Mouse (Mus musculus) limb, embryonic 15.5 days (tissue): ENCODE results near the gene Sprr2j-ps. TPM values are rescaled to one million over a fixed set of nuclear protein-coding genes. Genes with fewer than 3 reads are reported as not detected.

Experiments
- ATAC-seq: fragments of 200-750 bp; cut with Nextera tagmentation; 2 replicates; pipeline ENCODE4 v1.8.0; 2017; ENCODE audit warnings: low read depth, moderate TSS enrichment; ENCODE audit not compliant: insufficient number of reproducible peaks, low FRiP score, low TSS enrichment
- H3K27ac ChIP-seq: fragments of 300-500 bp; sonication (generic); 2 replicates; pipeline ENCODE4 v1.5.1; 2015; ENCODE audit warnings: moderate library complexity, mild to moderate bottlenecking, inconsistent platforms
- H3K27me3 ChIP-seq: fragments of 300-500 bp; sonication (generic); 2 replicates; pipeline ENCODE4 v1.6.1; 2015; ENCODE audit warnings: inconsistent platforms
- H3K36me3 ChIP-seq: fragments of 300-500 bp; sonication (generic); 2 replicates; pipeline ENCODE4 v1.6.1; 2015; ENCODE audit warnings: inconsistent platforms
- H3K4me1 ChIP-seq: fragments of 300-500 bp; sonication (generic); 2 replicates; pipeline ENCODE4 v1.6.1; 2015; ENCODE audit warnings: inconsistent platforms
- H3K4me2 ChIP-seq: fragments of 300-500 bp; sonication (generic); 2 replicates; pipeline ENCODE4 v1.6.1; 2015; ENCODE audit warnings: mild to moderate bottlenecking, inconsistent platforms
- H3K4me3 ChIP-seq: fragments of 300-500 bp; sonication (generic); 2 replicates; pipeline ENCODE4 v1.5.1; 2015; ENCODE audit warnings: mild to moderate bottlenecking, inconsistent platforms
- H3K9ac ChIP-seq: fragments of 300-500 bp; sonication (generic); 2 replicates; pipeline ENCODE4 v1.6.1; 2015; ENCODE audit warnings: inconsistent platforms
- H3K9me3 ChIP-seq: fragments of 300-500 bp; sonication (generic); 2 replicates; pipeline ENCODE4 v1.6.1; 2016; ENCODE audit warnings: inconsistent platforms
- WGBS: fragments of 180-500 bp; shearing (Covaris S2); methylation state at CpG from one replicate; pipeline ENCODE4 v1.1.7; 2015; 5-methylcytosine and 5-hydroxymethylcytosine counted together
- polyA plus RNA-seq: library from polyadenylated mRNA; unstranded; fragments of >200 nt; fragmentation: Nextera tagmentation; extraction: Ambion mirVana; gene quantifications from 2 replicates; pipeline ENCODE4 v1.2.1, GENCODE M21; 2015

Sprr2j-ps gene
- polyA plus RNA-seq, result 0.46 TPM in 1 of 2 replicates, not detected in the other

DNA sequence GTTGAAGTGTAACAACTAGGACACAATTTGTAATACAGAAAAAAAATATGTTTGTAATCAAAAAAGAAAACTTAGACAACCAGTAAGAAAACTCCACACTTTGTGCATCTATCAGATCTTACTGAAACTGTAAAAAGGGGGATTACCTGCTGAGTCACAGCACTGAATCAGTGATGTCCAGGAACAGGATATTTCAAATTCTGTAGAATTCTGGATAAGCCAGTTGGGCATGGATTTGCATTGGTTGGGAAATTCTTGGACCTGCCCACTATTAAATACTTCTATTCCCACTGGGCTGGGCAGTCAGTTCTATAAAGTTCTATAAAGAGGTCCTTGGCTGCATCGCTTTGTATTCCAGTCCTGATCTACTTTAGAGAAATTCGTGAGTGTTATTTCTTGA lies at the start of gene Sprr2j-ps:
TSS of gene Sprr2j-ps (plus strand) at position 301 of the 400 bp plus-strand sequence.
- no peak within 1 kb of the TSS for H3K9ac ChIP-seq
- no peaks in the 10 kb centered on the region for H3K9me3 ChIP-seq
- no peak within 1 kb of the TSS for H3K27ac ChIP-seq
- no peaks in the 10 kb centered on the region for H3K27me3 ChIP-seq
- 82% methylated on average over 2 of the region's 2 CpGs for WGBS
- no peaks in the 10 kb centered on the region for H3K36me3 ChIP-seq
- H3K4me3 ChIP-seq, result no peak within 1 kb of the TSS
- no peak for ATAC-seq
- no peak within 1 kb of the TSS for H3K4me2 ChIP-seq
- no peaks in the 10 kb centered on the region for H3K4me1 ChIP-seq

DNA sequence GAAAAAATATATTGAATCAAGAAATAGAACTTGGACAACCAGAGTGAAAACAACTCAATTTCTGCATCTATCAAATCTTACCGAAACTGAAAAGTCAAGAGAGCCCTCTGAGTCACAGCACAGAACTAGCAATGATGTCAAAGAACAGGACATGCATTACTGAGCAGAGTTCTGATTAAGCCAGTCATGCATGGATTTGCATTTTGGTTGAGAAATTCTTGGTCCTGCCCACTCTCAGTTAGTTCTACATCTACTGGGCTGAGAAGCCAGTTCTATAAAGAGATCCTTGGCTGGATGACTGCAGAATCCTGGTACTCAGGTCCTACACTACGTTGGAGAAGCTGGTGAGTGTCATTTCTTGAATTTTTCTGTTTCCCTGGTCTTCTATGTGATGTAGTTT lies 44.3 kb upstream of the Sprr2j-ps start:
- H3K4me2 ChIP-seq, result no peak overlapping the region
- no peak overlapping the region for H3K9ac ChIP-seq
- H3K4me3 ChIP-seq, result no peak overlapping the region
- no peaks in the 10 kb centered on the region for H3K4me1 ChIP-seq
- H3K27me3 ChIP-seq, result no peaks in the 10 kb centered on the region
- no peaks in the 10 kb centered on the region for H3K36me3 ChIP-seq
- H3K9me3 ChIP-seq, result no peaks in the 10 kb centered on the region
- WGBS, result 64% methylated on average over 2 of the region's 2 CpGs
- no peak overlapping the region for H3K27ac ChIP-seq
- no peak for ATAC-seq

DNA sequence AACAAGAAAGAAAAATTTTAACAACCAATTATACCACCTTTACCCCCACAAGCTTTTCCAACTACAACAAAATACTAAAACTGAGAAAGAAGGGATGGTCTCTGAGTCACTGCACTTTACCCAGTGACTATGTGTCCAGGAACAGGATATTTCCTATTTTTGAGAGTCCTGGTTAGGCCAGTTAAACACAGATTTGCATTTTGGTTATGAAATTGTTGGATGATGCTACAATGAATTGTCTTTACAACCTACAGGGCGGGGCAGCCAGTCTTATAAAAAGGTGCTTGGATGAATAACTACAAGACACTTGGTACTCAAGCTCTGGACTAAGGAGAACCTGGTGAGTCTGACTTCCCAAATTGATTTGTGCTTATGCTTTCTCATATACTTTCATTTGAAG lies 32.5 kb upstream of the Sprr2j-ps start, which contains the start of gene Sprr2h:
TSS of gene Sprr2h (plus strand) at position 301 of the 400 bp plus-strand sequence.
- Histone ChIP-seq H3K4me3 (no peak within 1 kb of the TSS), H3K4me1 (no peaks in the 10 kb centered on the region), H3K27ac (no peak within 1 kb of the TSS), H3K36me3 (no peaks in the 10 kb centered on the region), H3K9ac (no peak within 1 kb of the TSS), H3K27me3 (no peaks in the 10 kb centered on the region), H3K9me3 (no peaks in the 10 kb centered on the region), H3K4me2 (no peak within 1 kb of the TSS)
- no peak for ATAC-seq
- WGBS, result 79% methylated on average over 1 of the region's 1 CpGs

- no peak for ATAC-seq
- Histone ChIP-seq H3K27ac (no peak overlapping the region), H3K9ac (no peak overlapping the region), H3K9me3 (no peaks in the 10 kb centered on the region), H3K4me2 (no peak overlapping the region), H3K27me3 (no peaks in the 10 kb centered on the region), H3K36me3 (no peaks in the 10 kb centered on the region), H3K4me1 (no peaks in the 10 kb centered on the region), H3K4me3 (no peak overlapping the region)
- WGBS, result 43% methylated on average over 1 of the region's 1 CpGs
These were observed 23.6 kb upstream of the Sprr2j-ps start for GRCm38 (mm10) chr3:92394301-92394700.

DNA sequence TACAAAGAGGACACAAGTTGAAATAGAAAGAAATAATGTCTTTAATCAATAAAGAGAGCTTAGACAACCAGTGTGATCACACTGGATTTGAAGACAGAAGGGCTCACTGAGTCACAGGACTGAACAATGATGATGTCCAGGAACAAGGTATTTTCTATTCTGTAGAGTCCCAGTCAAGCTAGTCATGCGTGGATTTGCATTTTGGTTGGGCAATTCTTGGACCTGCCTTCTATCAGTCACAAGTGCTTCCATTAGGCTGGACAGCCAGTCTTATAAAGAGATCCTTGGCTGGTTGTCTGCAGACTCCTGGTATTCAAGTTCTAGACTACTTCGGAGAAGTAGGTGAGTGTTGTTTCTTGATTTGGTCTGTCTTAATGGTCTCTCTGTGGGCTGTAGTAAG lies 10.2 kb upstream of the Sprr2j-ps start, which contains the start of gene Sprr2i:
TSS of gene Sprr2i (plus strand) at position 301 of the 400 bp plus-strand sequence.
- no peak for ATAC-seq
- Histone ChIP-seq H3K9me3 (no peaks in the 10 kb centered on the region), H3K4me3 (no peak within 1 kb of the TSS), H3K9ac (no peak within 1 kb of the TSS), H3K4me2 (no peak within 1 kb of the TSS), H3K36me3 (no peaks in the 10 kb centered on the region), H3K27ac (no peak within 1 kb of the TSS), H3K27me3 (no peaks in the 10 kb centered on the region), H3K4me1 (no peaks in the 10 kb centered on the region)
- WGBS, result 96% methylated on average over 2 of the region's 2 CpGs

- 89% methylated on average over 6 of the region's 6 CpGs for whole genome bisulfite sequencing
- no peak within 1 kb of the TSS for H3K27ac ChIP-seq
- no peak for ATAC-seq
These were observed 11.4 kb downstream of the Sprr2j-ps start, which contains the start of gene Gm9774 for GRCm38 (mm10) chr3:92429323-92429722. TSS of gene Gm9774 (minus strand) at chr3:92429423.

DNA sequence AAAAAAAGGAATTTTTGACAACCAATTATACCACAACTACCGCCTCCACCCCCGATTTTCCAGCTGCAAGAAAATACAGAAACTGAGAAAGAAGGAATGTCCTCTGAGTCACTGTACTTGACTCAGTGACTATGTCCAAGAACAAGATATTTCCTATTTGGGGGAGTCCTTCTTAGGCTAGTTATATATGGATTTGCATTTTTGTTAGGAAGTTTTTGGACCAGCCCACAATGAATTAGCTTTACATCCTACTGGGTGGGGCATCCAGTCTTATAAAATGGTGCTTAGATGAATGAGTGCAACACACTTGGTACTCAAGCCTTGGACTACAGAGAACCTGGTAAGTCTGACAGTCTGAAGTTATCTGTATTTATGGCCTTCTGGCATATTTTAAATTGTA lies 14.4 kb downstream of the Sprr2j-ps start, which contains the start of gene Sprr2k:
TSS of gene Sprr2k (plus strand) at position 301 of the 400 bp plus-strand sequence.
- WGBS, result 76% methylated on average over 2 of the region's 2 CpGs
- Histone ChIP-seq H3K4me2 (no peak within 1 kb of the TSS), H3K9ac (no peak within 1 kb of the TSS), H3K27ac (no peak within 1 kb of the TSS), H3K4me1 (no peaks in the 10 kb centered on the region), H3K4me3 (no peak within 1 kb of the TSS), H3K27me3 (no peaks in the 10 kb centered on the region), H3K36me3 (no peaks in the 10 kb centered on the region), H3K9me3 (no peaks in the 10 kb centered on the region)
- no peak for ATAC-seq

More at GRCm38 (mm10) chr3:92429323-92429722, 11.4 kb downstream of the Sprr2j-ps start, which contains the start of gene Gm9774:
- Histone ChIP-seq H3K27me3 (no peaks in the 10 kb centered on the region), H3K9ac (no peak within 1 kb of the TSS), H3K4me3 (no peak within 1 kb of the TSS), H3K4me2 (no peak within 1 kb of the TSS), H3K4me1 (no peaks in the 10 kb centered on the region), H3K9me3 (no peaks in the 10 kb centered on the region), H3K36me3 (no peaks in the 10 kb centered on the region)

DNA sequence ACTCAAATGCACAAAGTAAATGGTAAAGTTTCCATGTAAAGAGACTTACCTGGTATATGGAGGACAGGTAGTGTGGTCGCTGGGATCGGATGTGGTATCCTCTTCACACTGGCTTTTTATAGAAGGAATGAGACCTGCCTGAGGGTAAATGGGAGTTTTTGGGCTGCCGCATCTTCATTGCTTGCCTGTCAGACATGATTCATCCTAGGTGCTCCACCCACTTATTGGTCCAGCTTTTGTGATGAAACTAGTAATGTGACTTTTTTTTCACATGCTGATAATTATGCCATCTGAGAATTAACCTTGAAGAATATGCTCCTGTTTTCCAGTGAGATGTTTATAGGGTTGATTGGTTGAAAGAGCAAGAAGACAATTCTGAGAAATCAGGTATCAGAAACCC lies 20.8 kb downstream of the Sprr2j-ps start, which contains the start of gene Sprr1b:
TSS of gene Sprr1b (minus strand) at position 101 of the 400 bp plus-strand sequence.
- WGBS, result 77% methylated on average over 3 of the region's 3 CpGs
- Histone ChIP-seq H3K4me1 (no peaks in the 10 kb centered on the region), H3K36me3 (no peaks in the 10 kb centered on the region), H3K9ac (no peak within 1 kb of the TSS), H3K27ac (no peak within 1 kb of the TSS), H3K27me3 (no peaks in the 10 kb centered on the region), H3K4me2 (no peak within 1 kb of the TSS), H3K4me3 (no peak within 1 kb of the TSS), H3K9me3 (no peaks in the 10 kb centered on the region)
- no peak for ATAC-seq

GRCm38 (mm10) chr3:92440177-92440576 lies 22.3 kb downstream of the Sprr2j-ps start:
- 77% methylated on average over 3 of the region's 3 CpGs for WGBS
- no peaks in the 10 kb centered on the region for H3K4me1 ChIP-seq
- ATAC-seq, result no peak
- H3K9me3 ChIP-seq, result no peaks in the 10 kb centered on the region
- no peaks in the 10 kb centered on the region for H3K36me3 ChIP-seq
- H3K4me3 ChIP-seq, result no peak overlapping the region
- no peak overlapping the region for H3K4me2 ChIP-seq
- H3K27ac ChIP-seq, result no peak overlapping the region
- no peak overlapping the region for H3K9ac ChIP-seq
- H3K27me3 ChIP-seq, result no peaks in the 10 kb centered on the region

DNA sequence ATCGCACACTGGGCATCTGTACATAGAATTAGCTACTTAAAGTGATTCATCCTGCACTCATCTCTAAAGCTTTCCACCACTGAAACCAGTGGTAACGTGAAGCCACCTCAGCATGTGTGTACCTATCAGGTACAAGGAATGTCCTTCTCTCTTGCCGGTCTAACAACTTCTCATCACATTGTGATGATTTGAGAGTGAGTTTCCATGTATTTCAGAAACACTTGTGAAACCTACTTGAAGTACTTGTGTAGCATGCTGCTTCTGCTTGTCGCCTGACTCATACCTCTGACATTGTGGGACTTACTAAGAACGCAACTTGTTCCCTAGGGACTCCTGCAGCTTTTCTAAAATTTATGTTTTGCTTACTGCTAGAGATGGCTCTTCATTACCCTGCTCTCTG lies 37.3 kb downstream of the Sprr2j-ps start:
- H3K9me3 ChIP-seq, result no peaks in the 10 kb centered on the region
- ATAC-seq, result no peak
- no peak overlapping the region for H3K4me2 ChIP-seq
- no peak overlapping the region for H3K27ac ChIP-seq
- 85% methylated on average over 5 of the region's 5 CpGs for WGBS
- H3K4me3 ChIP-seq, result no peak overlapping the region
- H3K27me3 ChIP-seq, result no peaks in the 10 kb centered on the region
- H3K9ac ChIP-seq, result no peak overlapping the region
- no peaks in the 10 kb centered on the region for H3K36me3 ChIP-seq
- H3K4me1 ChIP-seq, result no peaks in the 10 kb centered on the region

GRCm38 (mm10) chr3:92458620-92459019 lies 40.7 kb downstream of the Sprr2j-ps start, which contains the start of gene Sprr3:
TSS of gene Sprr3 (minus strand) at chr3:92458720.
- H3K27me3 ChIP-seq, result no peaks in the 10 kb centered on the region
- ATAC-seq, result no peak

DNA sequence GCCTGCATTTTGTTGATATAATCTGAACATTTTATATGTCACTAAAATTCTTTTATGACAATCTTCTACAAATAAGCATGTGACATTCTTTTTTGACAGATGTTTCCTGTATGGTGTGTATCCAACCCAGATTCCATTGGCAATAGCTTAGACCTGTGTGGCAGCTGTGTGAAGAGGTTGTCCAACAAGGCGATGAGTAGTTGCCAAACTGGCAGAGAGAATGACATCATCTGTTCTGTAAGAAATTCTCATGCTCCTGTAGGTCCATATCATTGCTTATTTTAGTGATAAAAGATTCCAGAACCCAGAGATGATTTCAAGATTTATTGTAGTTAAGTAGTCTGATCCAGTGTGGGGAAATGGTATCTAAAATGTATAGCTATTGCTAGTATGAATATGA lies 48.7 kb downstream of the Sprr2j-ps start:
- Histone ChIP-seq H3K27ac (no peak overlapping the region), H3K4me3 (no peak overlapping the region), H3K27me3 (no peaks in the 10 kb centered on the region), H3K9me3 (no peaks in the 10 kb centered on the region), H3K4me1 (no peaks in the 10 kb centered on the region), H3K4me2 (no peak overlapping the region), H3K36me3 (no peaks in the 10 kb centered on the region), H3K9ac (no peak overlapping the region)
- ATAC-seq, result no peak
- 67% methylated on average over 1 of the region's 1 CpGs for whole genome bisulfite sequencing

More at GRCm38 (mm10) chr3:92458620-92459019, 40.7 kb downstream of the Sprr2j-ps start, which contains the start of gene Sprr3:
- Histone ChIP-seq H3K9me3 (no peaks in the 10 kb centered on the region), H3K27ac (no peak within 1 kb of the TSS), H3K4me2 (no peak within 1 kb of the TSS), H3K9ac (no peak within 1 kb of the TSS), H3K4me3 (no peak within 1 kb of the TSS), H3K4me1 (no peaks in the 10 kb centered on the region), H3K36me3 (no peaks in the 10 kb centered on the region)
- WGBS, result 61% methylated on average over 2 of the region's 2 CpGs

- Histone ChIP-seq H3K9me3 (no peaks in the 10 kb centered on the region), H3K4me3 (no peak overlapping the region), H3K36me3 (no peaks in the 10 kb centered on the region), H3K27ac (no peak overlapping the region), H3K4me2 (no peak overlapping the region), H3K9ac (no peak overlapping the region), H3K4me1 (no peaks in the 10 kb centered on the region), H3K27me3 (no peaks in the 10 kb centered on the region)
- ATAC-seq, result no peak
These were observed 49.5 kb downstream of the Sprr2j-ps start for GRCm38 (mm10) chr3:92467424-92467823.
